Mouse (Mus musculus): ENCODE measurements at regions not wholly inside any gene's neighbourhood (a gene's known extent, or its start where the extent isn't known, plus 50 kb on each side); places are given as distances from the start of the nearest gene placed in this dataset.

DNA sequence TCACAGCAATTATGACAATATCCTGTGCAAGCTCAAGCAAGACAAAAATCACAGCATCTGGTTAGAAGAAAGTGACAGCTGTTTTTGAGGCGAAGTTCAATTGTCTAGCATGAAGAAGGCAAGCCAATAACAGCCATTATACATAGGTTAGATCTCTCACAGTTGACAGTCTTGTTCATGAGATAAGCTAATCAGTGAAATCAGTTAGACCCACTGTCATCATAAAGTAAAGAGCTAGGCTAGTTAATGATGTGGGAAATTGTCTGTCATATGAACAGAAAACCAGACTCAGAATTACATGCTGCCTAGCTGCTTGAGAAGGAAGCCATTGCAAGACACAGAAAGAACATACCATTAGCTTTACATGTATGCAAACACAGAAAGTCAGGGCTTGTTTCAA, 470.2 kb upstream of the 5930422O12Rik start:
- Histone ChIP-seq H3K4me2 (ENCODE audit: low read depth, low read length) (no peak overlapping the region), H3K9me3 (ENCODE audit: low read length) (no peaks in the 10 kb centered on the region), H3K27me3 (ENCODE audit: insufficient read depth, low read length) (no peaks in the 10 kb centered on the region), H3K4me3 (ENCODE audit: low read depth, low read length) (no peak overlapping the region), H3K27ac (ENCODE audit: low read depth) (no peak overlapping the region), H3K4me1 (ENCODE audit: insufficient read depth) (no peaks in the 10 kb centered on the region), H3K36me3 (replicated peaks; ENCODE audit: insufficient read depth, low read length) (no peaks in the 10 kb centered on the region), H3K9ac (replicated peaks) (no peak overlapping the region)
- DNase-seq (no peak), ATAC-seq (no peak)
- WGBS (ENCODE audit: insufficient replicate concordance), result 69% methylated on average over 1 of the region's 1 CpGs
- TF ChIP-seq EP300 (IDR thresholded peaks at IDR 0.05; ENCODE audit: low read depth) (no peak), CTCF (IDR thresholded peaks at IDR 0.05; ENCODE audit: low read depth) (no peak)

DNA sequence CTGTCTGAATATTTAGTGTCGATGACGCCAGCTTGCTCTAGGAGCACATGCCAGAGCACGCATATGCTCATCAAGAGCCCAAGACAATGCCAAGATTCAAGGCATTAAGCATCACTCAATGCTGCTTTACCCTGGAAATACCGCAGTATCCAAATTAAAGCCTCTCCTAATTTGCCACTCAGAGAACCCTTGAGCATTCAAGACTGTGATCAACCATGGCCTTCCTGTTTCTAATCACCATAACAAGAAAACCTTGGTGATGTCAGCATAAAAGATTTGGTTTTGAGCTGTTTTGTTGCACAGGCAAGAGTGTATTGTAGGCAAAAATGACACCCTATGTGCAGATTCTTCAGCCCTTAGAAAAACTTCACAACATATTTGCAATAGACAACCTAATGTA, 469.7 kb upstream of the 5930422O12Rik start:
- 81% methylated on average over 4 of the region's 4 CpGs for WGBS (ENCODE audit: insufficient replicate concordance)

DNA sequence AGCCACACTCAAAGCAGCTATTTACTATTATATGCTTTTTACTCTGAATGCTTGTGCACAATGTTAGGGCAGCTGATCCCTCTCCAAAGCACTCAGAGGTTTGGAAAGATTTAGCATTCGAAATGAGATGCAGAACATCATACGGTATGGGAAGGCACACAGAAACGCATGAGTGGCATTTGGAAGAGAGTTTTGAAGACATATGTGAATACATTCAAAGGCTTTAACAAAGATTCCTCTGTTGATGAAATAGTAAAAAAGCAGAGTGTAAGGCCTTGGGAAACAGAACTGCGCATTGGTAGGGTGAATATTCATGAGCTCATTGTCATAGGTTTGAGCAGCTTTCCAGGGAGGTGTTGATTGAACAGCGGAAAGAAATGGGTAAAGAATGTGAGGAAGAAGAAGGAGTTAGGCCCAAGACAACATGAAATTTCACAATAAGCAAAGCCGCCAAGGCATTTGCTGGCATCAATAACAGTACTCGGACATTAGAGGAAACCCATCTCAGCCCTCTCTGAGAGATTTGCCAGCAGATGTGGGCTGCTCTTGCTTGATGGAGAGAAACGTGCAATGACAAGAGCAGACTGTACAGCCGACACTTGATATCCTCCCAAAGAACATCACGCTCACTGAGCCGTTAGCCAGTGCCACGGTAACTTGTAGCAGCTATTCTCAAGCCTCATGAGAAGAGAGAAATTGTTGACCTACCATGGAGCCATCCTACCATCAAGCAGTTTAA, 469.0 kb upstream of the 5930422O12Rik start:
- DNase-seq (no peak), ATAC-seq (no peak)
- Histone ChIP-seq H3K27ac (ENCODE audit: low read depth) (no peak overlapping the region), H3K4me3 (ENCODE audit: low read depth, low read length) (no peak overlapping the region), H3K27me3 (ENCODE audit: insufficient read depth, low read length) (no peaks in the 10 kb centered on the region), H3K9me3 (ENCODE audit: low read length) (no peaks in the 10 kb centered on the region), H3K4me1 (ENCODE audit: insufficient read depth) (no peaks in the 10 kb centered on the region), H3K36me3 (replicated peaks; ENCODE audit: insufficient read depth, low read length) (no peaks in the 10 kb centered on the region), H3K4me2 (ENCODE audit: low read depth, low read length) (no peak overlapping the region), H3K9ac (replicated peaks) (no peak overlapping the region)
- TF ChIP-seq CTCF (IDR thresholded peaks at IDR 0.05; ENCODE audit: low read depth) (no peak), EP300 (IDR thresholded peaks at IDR 0.05; ENCODE audit: low read depth) (no peak)
- 85% methylated on average over 12 of the region's 12 CpGs for WGBS (ENCODE audit: insufficient replicate concordance)

More for the DNA sequence above, 469.7 kb upstream of the 5930422O12Rik start:
- DNase-seq, result no peak
- Histone ChIP-seq H3K27me3 (ENCODE audit: insufficient read depth, low read length) (no peaks in the 10 kb centered on the region), H3K4me1 (ENCODE audit: insufficient read depth) (no peaks in the 10 kb centered on the region), H3K27ac (ENCODE audit: low read depth) (no peak overlapping the region), H3K4me3 (ENCODE audit: low read depth, low read length) (no peak overlapping the region), H3K36me3 (replicated peaks; ENCODE audit: insufficient read depth, low read length) (no peaks in the 10 kb centered on the region), H3K9ac (replicated peaks) (no peak overlapping the region), H3K9me3 (ENCODE audit: low read length) (no peaks in the 10 kb centered on the region), H3K4me2 (ENCODE audit: low read depth, low read length) (no peak overlapping the region)
- no peak for ATAC-seq
- TF ChIP-seq CTCF (IDR thresholded peaks at IDR 0.05; ENCODE audit: low read depth), result no peak
- no peak for TF ChIP-seq EP300 (IDR thresholded peaks at IDR 0.05; ENCODE audit: low read depth)

DNA sequence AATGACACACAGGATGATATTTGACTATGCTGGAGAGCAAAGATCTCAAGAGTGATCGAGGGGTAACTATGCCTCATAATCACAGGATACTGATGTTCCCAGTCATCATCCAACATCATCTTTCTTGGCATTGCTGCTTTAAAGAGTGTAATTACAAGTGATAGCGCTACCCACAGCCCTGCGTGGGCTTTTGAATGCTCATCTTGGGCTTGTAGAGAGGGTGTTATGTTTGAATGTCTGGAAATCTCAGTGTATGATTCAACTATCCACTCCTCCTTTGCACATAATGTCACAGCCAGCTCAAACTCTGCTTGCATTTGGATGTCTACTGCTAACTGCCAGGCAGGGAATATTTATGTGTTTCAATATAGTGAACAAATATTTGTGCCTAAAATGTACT, 438.3 kb upstream of the 5930422O12Rik start:
- Histone ChIP-seq H3K36me3 (replicated peaks; ENCODE audit: insufficient read depth, low read length) (no peaks in the 10 kb centered on the region), H3K27ac (ENCODE audit: low read depth) (no peak overlapping the region), H3K27me3 (ENCODE audit: insufficient read depth, low read length) (no peaks in the 10 kb centered on the region), H3K4me1 (ENCODE audit: insufficient read depth) (no peaks in the 10 kb centered on the region), H3K9ac (replicated peaks) (no peak overlapping the region), H3K4me3 (ENCODE audit: low read depth, low read length) (no peak overlapping the region), H3K9me3 (ENCODE audit: low read length) (no peaks in the 10 kb centered on the region), H3K4me2 (ENCODE audit: low read depth, low read length) (no peak overlapping the region)
- no peak for DNase-seq
- ATAC-seq, result no peak
- 73% methylated on average over 3 of the region's 3 CpGs for WGBS (ENCODE audit: insufficient replicate concordance)
- no peak for TF ChIP-seq EP300 (IDR thresholded peaks at IDR 0.05; ENCODE audit: low read depth)
- TF ChIP-seq CTCF (IDR thresholded peaks at IDR 0.05; ENCODE audit: low read depth), result no peak

DNA sequence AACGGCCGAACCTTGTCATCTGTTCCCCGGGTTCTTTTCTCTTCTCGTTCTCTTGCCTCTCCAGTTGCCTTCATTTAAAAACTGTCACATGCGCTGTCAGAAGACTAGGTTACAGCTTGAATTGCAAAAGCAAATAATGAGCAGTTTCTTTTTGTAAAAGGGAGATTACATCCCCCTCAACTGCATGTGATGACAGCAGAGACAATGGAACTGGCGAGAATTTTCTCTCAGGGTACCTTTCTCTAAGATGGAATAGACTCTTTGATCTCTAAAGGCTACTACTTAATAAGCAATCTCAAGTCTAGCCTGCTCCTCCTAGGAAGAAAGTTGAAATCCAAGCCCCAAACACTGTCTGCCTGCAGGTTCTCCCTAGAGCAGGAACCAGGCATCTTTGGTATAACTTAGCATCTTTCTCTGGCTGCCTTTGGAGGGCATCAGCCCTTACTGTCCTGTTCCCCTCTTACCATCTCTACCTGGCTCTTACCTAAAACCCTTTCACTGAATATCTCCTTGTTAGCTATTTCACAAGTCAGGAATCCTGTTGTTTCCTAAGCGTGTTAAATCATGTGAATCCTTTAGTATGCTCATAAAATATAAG, 424.4 kb upstream of the 5930422O12Rik start:
- no peak overlapping the region for H3K27ac ChIP-seq (ENCODE audit: low read depth)
- no peaks in the 10 kb centered on the region for H3K27me3 ChIP-seq (ENCODE audit: insufficient read depth, low read length)
- ATAC-seq, result no peak
- no peaks in the 10 kb centered on the region; the same call in 1 of the 2 replicates for H3K9me3 ChIP-seq (ENCODE audit: low read length)
- DNase-seq, result no peak
- no peak overlapping the region for H3K9ac ChIP-seq (replicated peaks)
- no peak overlapping the region for H3K4me3 ChIP-seq (ENCODE audit: low read depth, low read length)
- no peaks in the 10 kb centered on the region for H3K4me1 ChIP-seq (ENCODE audit: insufficient read depth)
- no peak for TF ChIP-seq EP300 (IDR thresholded peaks at IDR 0.05; ENCODE audit: low read depth)
- TF ChIP-seq CTCF (IDR thresholded peaks at IDR 0.05; ENCODE audit: low read depth), result no peak
- no peak overlapping the region for H3K4me2 ChIP-seq (ENCODE audit: low read depth, low read length)
- WGBS (ENCODE audit: insufficient replicate concordance), result 74% methylated on average over 7 of the region's 7 CpGs
- no peaks in the 10 kb centered on the region for H3K36me3 ChIP-seq (replicated peaks; ENCODE audit: insufficient read depth, low read length)

DNA sequence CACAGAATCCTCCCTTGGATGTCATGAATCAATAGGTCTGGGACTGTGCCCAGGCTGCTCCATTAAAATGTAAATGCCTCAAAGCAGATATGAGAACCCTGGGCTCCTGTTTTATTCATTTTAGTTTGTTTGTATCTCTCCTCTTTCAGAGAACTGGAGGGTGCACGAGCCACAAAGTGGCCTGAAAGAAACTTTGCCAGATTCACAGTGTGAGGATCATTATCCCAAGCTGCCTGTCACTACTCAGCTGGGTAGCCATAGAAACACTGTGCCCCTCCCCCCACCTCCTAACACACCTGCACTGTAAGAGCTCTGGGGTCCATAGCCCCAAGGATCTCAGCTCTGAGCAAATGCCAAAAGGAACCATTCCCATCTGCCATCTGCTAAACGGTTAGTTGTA, 423.9 kb upstream of the 5930422O12Rik start:
- TF ChIP-seq CTCF (IDR thresholded peaks at IDR 0.05; ENCODE audit: low read depth) (no peak), EP300 (IDR thresholded peaks at IDR 0.05; ENCODE audit: low read depth) (no peak)
- no peaks in the 10 kb centered on the region for H3K27me3 ChIP-seq (ENCODE audit: insufficient read depth, low read length)
- WGBS (ENCODE audit: insufficient replicate concordance), result 45% methylated on average over 2 of the region's 2 CpGs

More for the DNA sequence above, 423.9 kb upstream of the 5930422O12Rik start:
- Histone ChIP-seq H3K9me3 (ENCODE audit: low read length) (no peaks in the 10 kb centered on the region; the same call in 1 of the 2 replicates), H3K4me2 (ENCODE audit: low read depth, low read length) (no peak overlapping the region), H3K36me3 (replicated peaks; ENCODE audit: insufficient read depth, low read length) (no peaks in the 10 kb centered on the region), H3K4me1 (ENCODE audit: insufficient read depth) (no peaks in the 10 kb centered on the region), H3K27ac (ENCODE audit: low read depth) (no peak overlapping the region), H3K4me3 (ENCODE audit: low read depth, low read length) (no peak overlapping the region), H3K9ac (replicated peaks) (no peak overlapping the region)
- DNase-seq (no peak), ATAC-seq (no peak)

Measured in liver, postnatal 0 days (tissue).